Mouse (Mus musculus): ENCODE results near the gene Fbxo41. TPM values are rescaled to one million over a fixed set of nuclear protein-coding genes. Genes with fewer than 3 reads are reported as not detected.

Gene Fbxo41
- total RNA-seq, 1 experiment = 0.54 TPM

GRCm38 (mm10) chr6:85441142-85441541 lies 61.7 kb downstream of the Fbxo41 start:
- H3K4me1 ChIP-seq (ENCODE audit: control insufficient read depth in 2 of 2, insufficient read depth in 2 of 2, low read length in 2 of 2, poor library complexity in 1 of 2) = peaks cover 0 to 2% of the 10 kb centered on the region in 2 experiments; a peak in 1 of 4 replicates
- TF ChIP-seq HCFC1 (IDR thresholded peaks at IDR 0.05; ENCODE audit: borderline replicate concordance, insufficient read depth, low read length) = no peak
- TF ChIP-seq MAFK (IDR thresholded peaks at IDR 0.05; ENCODE audit: insufficient read depth, low read depth, low read length) = no peak
- TF ChIP-seq ZNF384 (IDR thresholded peaks at IDR 0.05; ENCODE audit: low read depth, low read length) = no peak
- no peak for TF ChIP-seq CHD2 (IDR thresholded peaks at IDR 0.05; ENCODE audit: low read depth, low read length)
- no peak for TF ChIP-seq ZC3H11A (IDR thresholded peaks at IDR 0.05; ENCODE audit: borderline replicate concordance, low read depth, low read length)
- H3K9me3 ChIP-seq (ENCODE audit: control insufficient read depth, insufficient read depth, low read depth, low read length) = no peaks in the 10 kb centered on the region
- H3K9ac ChIP-seq (ENCODE audit: insufficient read depth, low read depth, low read length, poor library complexity, severe bottlenecking) = no peak overlapping the region
- no peak overlapping the region for H3K4me3 ChIP-seq (ENCODE audit: insufficient read depth in 1 of 2, low read depth in 1 of 2, low read length in 2 of 2, poor library complexity in 1 of 2, severe bottlenecking in 1 of 2)
- in situ Hi-C loops (cut with MboI; ENCODE audit: low sequenced_read_pairs in 2 of 2, unreplicated experiment in 2 of 2) = no loop called here
- no peak for DNase-seq (ENCODE audit: low read depth, low spot score)
- H3K36me3 ChIP-seq (ENCODE audit: control insufficient read depth, insufficient read depth, low read length, poor library complexity, severe bottlenecking) = peaks cover 64% of the 10 kb centered on the region
- no peak overlapping the region for H3K27ac ChIP-seq (ENCODE audit: insufficient read depth, low read depth, low read length, poor library complexity, severe bottlenecking)

DNA sequence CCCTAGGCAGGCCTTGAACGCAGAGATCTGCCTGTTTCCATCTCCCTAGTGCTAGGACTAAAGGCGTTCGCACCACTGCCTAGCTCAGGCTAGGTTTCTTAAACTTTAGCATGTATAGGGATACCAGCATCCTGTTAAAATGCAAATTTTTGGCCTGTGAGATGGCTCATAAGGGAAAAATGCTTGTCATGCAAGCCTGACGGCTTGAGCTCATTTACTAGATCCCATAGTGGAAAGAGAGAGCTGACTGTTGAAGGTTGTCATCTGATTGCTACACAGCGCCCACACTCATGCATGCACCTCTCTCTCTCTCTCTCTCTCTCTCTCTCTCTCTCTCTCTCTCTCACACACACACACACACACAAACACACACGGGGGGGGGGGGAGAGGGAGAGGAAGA lies 66.2 kb downstream of the Fbxo41 start:
- H3K9ac ChIP-seq (ENCODE audit: insufficient read depth, low read depth, low read length, poor library complexity, severe bottlenecking) = no peak overlapping the region
- TF ChIP-seq HCFC1 (IDR thresholded peaks at IDR 0.05; ENCODE audit: borderline replicate concordance, insufficient read depth, low read length) = no peak
- no peak for TF ChIP-seq ZC3H11A (IDR thresholded peaks at IDR 0.05; ENCODE audit: borderline replicate concordance, low read depth, low read length)
- no peak for TF ChIP-seq CHD2 (IDR thresholded peaks at IDR 0.05; ENCODE audit: low read depth, low read length)
- TF ChIP-seq MAFK (IDR thresholded peaks at IDR 0.05; ENCODE audit: insufficient read depth, low read depth, low read length) = no peak
- in situ Hi-C loops (cut with MboI; ENCODE audit: low sequenced_read_pairs in 2 of 2, unreplicated experiment in 2 of 2) = no loop called here
- H3K27ac ChIP-seq (ENCODE audit: insufficient read depth, low read depth, low read length, poor library complexity, severe bottlenecking) = no peak overlapping the region
- peaks cover 36% of the 10 kb centered on the region for H3K36me3 ChIP-seq (ENCODE audit: control insufficient read depth, insufficient read depth, low read length, poor library complexity, severe bottlenecking)
- no peak overlapping the region for H3K4me3 ChIP-seq (ENCODE audit: insufficient read depth in 1 of 2, low read depth in 1 of 2, low read length in 2 of 2, poor library complexity in 1 of 2, severe bottlenecking in 1 of 2)
- no peak for DNase-seq (ENCODE audit: low read depth, low spot score)
- no peaks in the 10 kb centered on the region for H3K9me3 ChIP-seq (ENCODE audit: control insufficient read depth, insufficient read depth, low read depth, low read length)
- peaks cover 0 to 4% of the 10 kb centered on the region in 2 experiments; a peak in 2 of 4 replicates for H3K4me1 ChIP-seq (ENCODE audit: control insufficient read depth in 2 of 2, insufficient read depth in 2 of 2, low read length in 2 of 2, poor library complexity in 1 of 2)

GRCm38 (mm10) chr6:85436204-85436603 lies 66.6 kb downstream of the Fbxo41 start:
- Histone ChIP-seq H3K27ac (ENCODE audit: insufficient read depth, low read depth, low read length, poor library complexity, severe bottlenecking) (no peak overlapping the region), H3K4me3 (ENCODE audit: insufficient read depth in 1 of 2, low read depth in 1 of 2, low read length in 2 of 2, poor library complexity in 1 of 2, severe bottlenecking in 1 of 2) (no peak overlapping the region), H3K36me3 (ENCODE audit: control insufficient read depth, insufficient read depth, low read length, poor library complexity, severe bottlenecking) (peaks cover 31% of the 10 kb centered on the region), H3K4me1 (ENCODE audit: control insufficient read depth in 2 of 2, insufficient read depth in 2 of 2, low read length in 2 of 2, poor library complexity in 1 of 2) (peaks cover 3 to 4% of the 10 kb centered on the region in 2 experiments; a peak in 3 of 4 replicates), H3K9ac (ENCODE audit: insufficient read depth, low read depth, low read length, poor library complexity, severe bottlenecking) (no peak overlapping the region), H3K9me3 (ENCODE audit: control insufficient read depth, insufficient read depth, low read depth, low read length) (no peaks in the 10 kb centered on the region)
- no peak for DNase-seq (ENCODE audit: low read depth, low spot score)
- no peak for TF ChIP-seq HCFC1 (IDR thresholded peaks at IDR 0.05; ENCODE audit: borderline replicate concordance, insufficient read depth, low read length)
- in situ Hi-C loops (cut with MboI; ENCODE audit: low sequenced_read_pairs in 2 of 2, unreplicated experiment in 2 of 2) = no loop called here

GRCm38 (mm10) chr6:85433865-85434264 lies 68.9 kb downstream of the Fbxo41 start:
- TF ChIP-seq MAFK (IDR thresholded peaks at IDR 0.05; ENCODE audit: insufficient read depth, low read depth, low read length) (no peak), ZNF384 (IDR thresholded peaks at IDR 0.05; ENCODE audit: low read depth, low read length) (no peak), HCFC1 (IDR thresholded peaks at IDR 0.05; ENCODE audit: borderline replicate concordance, insufficient read depth, low read length) (no peak), ZC3H11A (IDR thresholded peaks at IDR 0.05; ENCODE audit: borderline replicate concordance, low read depth, low read length) (no peak), CHD2 (IDR thresholded peaks at IDR 0.05; ENCODE audit: low read depth, low read length) (no peak)
- no peak for DNase-seq (ENCODE audit: low read depth, low spot score)
- in situ Hi-C loops (cut with MboI; ENCODE audit: low sequenced_read_pairs in 2 of 2, unreplicated experiment in 2 of 2) = no loop called here
- H3K36me3 ChIP-seq (ENCODE audit: control insufficient read depth, insufficient read depth, low read length, poor library complexity, severe bottlenecking) = peaks cover 10% of the 10 kb centered on the region
- peaks cover 2 to 3% of the 10 kb centered on the region in 2 experiments; a peak in 3 of 4 replicates for H3K4me1 ChIP-seq (ENCODE audit: control insufficient read depth in 2 of 2, insufficient read depth in 2 of 2, low read length in 2 of 2, poor library complexity in 1 of 2)
- no peak overlapping the region for H3K4me3 ChIP-seq (ENCODE audit: insufficient read depth in 1 of 2, low read depth in 1 of 2, low read length in 2 of 2, poor library complexity in 1 of 2, severe bottlenecking in 1 of 2)
- H3K9me3 ChIP-seq (ENCODE audit: control insufficient read depth, insufficient read depth, low read depth, low read length) = no peaks in the 10 kb centered on the region
- no peak overlapping the region for H3K27ac ChIP-seq (ENCODE audit: insufficient read depth, low read depth, low read length, poor library complexity, severe bottlenecking)
- H3K9ac ChIP-seq (ENCODE audit: insufficient read depth, low read depth, low read length, poor library complexity, severe bottlenecking) = no peak overlapping the region

DNA sequence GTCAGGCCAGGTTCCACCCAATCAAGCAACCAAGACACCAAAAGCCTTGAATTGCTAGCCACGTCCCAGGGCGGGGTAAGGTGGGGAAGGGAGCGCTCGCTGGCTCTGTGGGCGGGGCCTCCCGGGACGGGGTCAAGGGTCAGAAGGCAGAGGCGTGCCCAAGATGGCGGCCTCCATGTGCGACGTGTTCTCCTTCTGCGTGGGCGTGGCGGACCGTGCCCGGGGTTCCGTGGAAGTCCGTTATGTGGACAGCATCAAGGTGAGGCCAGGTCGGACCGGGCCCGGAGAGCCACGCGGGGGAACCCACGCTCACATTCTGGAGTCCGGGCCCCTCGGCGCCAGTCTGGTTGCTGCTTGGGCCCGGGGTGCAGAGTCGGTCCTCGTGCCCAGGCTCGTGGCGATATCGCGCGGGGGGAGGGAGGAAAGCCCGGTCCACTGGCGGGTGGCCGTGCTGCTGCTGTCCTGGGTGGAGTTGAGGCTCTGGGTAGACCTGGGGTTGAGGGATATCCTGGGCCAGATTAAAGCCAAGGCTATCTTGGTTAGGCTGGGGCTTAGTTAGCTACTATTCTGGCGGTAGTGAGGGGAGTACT lies 70.9 kb downstream of the Fbxo41 start, which contains the start of gene Smyd5:
Gene Smyd5, plus strand, starts transcription at position 148 of the 590 bp plus-strand sequence.
- H3K4me3 ChIP-seq (ENCODE audit: insufficient read depth in 1 of 2, low read depth in 1 of 2, low read length in 2 of 2, poor library complexity in 1 of 2, severe bottlenecking in 1 of 2) = peak within 1 kb of the TSS; percentile 91 to 99
- in situ Hi-C loops (cut with MboI; ENCODE audit: low sequenced_read_pairs in 2 of 2, unreplicated experiment in 2 of 2) = no loop called here
- TF ChIP-seq ZNF384 (IDR thresholded peaks at IDR 0.05; ENCODE audit: low read depth, low read length) (no peak), MAFK (IDR thresholded peaks at IDR 0.05; ENCODE audit: insufficient read depth, low read depth, low read length) (no peak), ZC3H11A (IDR thresholded peaks at IDR 0.05; ENCODE audit: borderline replicate concordance, low read depth, low read length) (no peak), HCFC1 (IDR thresholded peaks at IDR 0.05; ENCODE audit: borderline replicate concordance, insufficient read depth, low read length) (peak; percentile 63; the same call in 1 of the 2 replicates), CHD2 (IDR thresholded peaks at IDR 0.05; ENCODE audit: low read depth, low read length) (no peak)
- H3K9me3 ChIP-seq (ENCODE audit: control insufficient read depth, insufficient read depth, low read depth, low read length) = no peaks in the 10 kb centered on the region
- peaks cover 2 to 3% of the 10 kb centered on the region in 2 experiments; a peak in 3 of 4 replicates for H3K4me1 ChIP-seq (ENCODE audit: control insufficient read depth in 2 of 2, insufficient read depth in 2 of 2, low read length in 2 of 2, poor library complexity in 1 of 2)
- no peaks in the 10 kb centered on the region for H3K36me3 ChIP-seq (ENCODE audit: control insufficient read depth, insufficient read depth, low read length, poor library complexity, severe bottlenecking)
- DNase-seq (ENCODE audit: low read depth, low spot score) = peak; percentile 89
- H3K9ac ChIP-seq (ENCODE audit: insufficient read depth, low read depth, low read length, poor library complexity, severe bottlenecking) = peak within 1 kb of the TSS; percentile 92
- H3K27ac ChIP-seq (ENCODE audit: insufficient read depth, low read depth, low read length, poor library complexity, severe bottlenecking) = peak within 1 kb of the TSS; percentile 42

Measured in ES-E14 (cell line).